Mouse (Mus musculus): ENCODE measurements around the gene Tssk1.

The Tssk1 gene

DNA sequence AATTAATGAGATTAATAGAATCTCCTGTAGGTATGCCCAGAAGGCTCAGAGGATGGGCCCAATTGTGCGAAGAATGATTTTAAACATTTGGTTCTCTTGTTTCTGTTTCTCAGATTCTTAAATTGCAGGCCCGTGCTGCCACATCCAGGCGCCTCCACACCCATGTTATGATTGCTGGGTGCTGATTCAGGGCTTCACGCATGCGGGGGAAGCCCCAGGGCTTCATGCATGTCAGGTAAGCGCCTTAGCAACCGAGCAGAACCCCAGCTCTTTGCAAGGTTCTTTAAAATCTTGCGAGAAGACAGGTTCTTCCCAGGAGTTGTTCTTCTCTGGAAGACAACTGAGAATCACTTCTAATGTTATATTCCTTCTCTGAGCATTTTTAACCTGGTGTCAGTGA lies 49.4 kb downstream of the Tssk1 start:
- DNase-seq (ENCODE audit: low spot score in 2 of 2), result no peak

- no peak for DNase-seq (ENCODE audit: low spot score in 2 of 2)
Measured at GRCm38 (mm10) chr16:17945081-17945831, 51.2 kb downstream of the Tssk1 start.

Data from thymus, postnatal 10 days (tissue).